Mouse (Mus musculus) hindbrain, embryonic 11.5 days (tissue): ENCODE data around the gene Tspo. TPM values are rescaled to one million over a fixed set of nuclear protein-coding genes. Genes with fewer than 3 reads are reported as not detected.

Experiments used
- ATAC-seq: fragments of 200-750 bp; cut with Nextera tagmentation; 2 replicates; pipeline ENCODE4 v1.8.0; 2017; ENCODE audit warnings: mild to moderate bottlenecking, moderate TSS enrichment, moderate library complexity; ENCODE audit not compliant: low FRiP score
- DNase-seq: peaks from one replicate; pipeline ENCODE4 v3.0.0-alpha.2; 2015; ENCODE audit warnings: low spot score
- H3K27ac ChIP-seq: fragments of 300-500 bp; sonication (generic); 2 replicates; pipeline ENCODE4 v1.5.1; 2014; ENCODE audit warnings: mild to moderate bottlenecking, low read depth, low read length
- H3K27me3 ChIP-seq: fragments of 300-500 bp; sonication (generic); 2 replicates; pipeline ENCODE4 v1.6.1; 2014; ENCODE audit warnings: mild to moderate bottlenecking, low read length, moderate library complexity, mixed read lengths; ENCODE audit not compliant: control insufficient read depth, insufficient read depth
- H3K36me3 ChIP-seq: fragments of 300-500 bp; sonication (generic); 2 replicates; pipeline ENCODE4 v1.6.1; 2014; ENCODE audit warnings: mild to moderate bottlenecking, low read length, moderate library complexity, mixed read lengths; ENCODE audit not compliant: control insufficient read depth, insufficient read depth
- H3K4me1 ChIP-seq: fragments of 300-500 bp; sonication (generic); replicated peaks from 2 replicates; pipeline ENCODE4 v1.6.1; 2014; ENCODE audit warnings: low read length, mixed read lengths; ENCODE audit not compliant: control insufficient read depth, insufficient read depth
- H3K4me2 ChIP-seq: fragments of 300-500 bp; sonication (generic); replicated peaks from 2 replicates; pipeline ENCODE4 v1.6.1; 2014; ENCODE audit warnings: mild to moderate bottlenecking, low read depth, low read length
- H3K4me3 ChIP-seq: fragments of 300-500 bp; sonication (generic); 2 replicates; pipeline ENCODE4 v1.5.1; 2014; ENCODE audit warnings: low read depth, low read length
- H3K9ac ChIP-seq: fragments of 300-500 bp; sonication (generic); 2 replicates; pipeline ENCODE4 v1.6.1; 2014; ENCODE audit warnings: low read depth, low read length
- H3K9me3 ChIP-seq: fragments of 300-500 bp; sonication (generic); 2 replicates; pipeline ENCODE4 v1.6.1; 2016; ENCODE audit warnings: low read length; ENCODE audit not compliant: control insufficient read depth
- WGBS: fragments of 180-500 bp; shearing (Covaris S2); extraction: QIAGEN DNeasy Blood & Tissue Kit; methylation state at CpG from one replicate; pipeline ENCODE4 v1.1.7; 2014; 5-methylcytosine and 5-hydroxymethylcytosine counted together
- polyA plus RNA-seq: library from polyadenylated mRNA; unstranded; fragments of >200 nt; fragmentation: Nextera tagmentation; extraction: Ambion mirVana; gene quantifications from 2 replicates; pipeline ENCODE4 v1.2.1, GENCODE M21; 2014

Tspo gene
- polyA plus RNA-seq, 1 experiment from 2014 or later: 32.0 TPM

- ATAC-seq: no peak
- Histone ChIP-seq H3K4me2 (no peak overlapping the region), H3K4me1 (no peaks in the 10 kb centered on the region), H3K27me3 (no peaks in the 10 kb centered on the region), H3K36me3 (peaks cover 5% of the 10 kb centered on the region; the same call in 1 of the 2 replicates), H3K9ac (no peak overlapping the region), H3K4me3 (no peak overlapping the region), H3K27ac (no peak overlapping the region), H3K9me3 (no peaks in the 10 kb centered on the region)
- 94% methylated on average over 8 of the region's 8 CpGs for WGBS
- DNase-seq: no peak
These were observed 43.3 kb downstream of the Tspo start for GRCm38 (mm10) chr15:83606700-83607099.

- Histone ChIP-seq H3K27me3 (no peaks in the 10 kb centered on the region), H3K4me2 (no peak overlapping the region), H3K36me3 (peaks cover 5% of the 10 kb centered on the region; the same call in 1 of the 2 replicates), H3K9ac (no peak overlapping the region), H3K27ac (no peak overlapping the region), H3K4me1 (no peaks in the 10 kb centered on the region), H3K9me3 (no peaks in the 10 kb centered on the region), H3K4me3 (no peak overlapping the region)
- 53% methylated on average over 15 of the region's 15 CpGs for WGBS
- ATAC-seq (no peak), DNase-seq (peak; percentile 78)
These were observed 43.9 kb downstream of the Tspo start for GRCm38 (mm10) chr15:83607115-83607802.

- Histone ChIP-seq H3K9me3 (no peaks in the 10 kb centered on the region), H3K9ac (no peak overlapping the region), H3K36me3 (0 out of 2 replicates have a peak, but pooled peaks cover 2% of the 10 kb centered on the region), H3K4me3 (no peak overlapping the region), H3K27me3 (no peaks in the 10 kb centered on the region; the same call in 1 of the 2 replicates), H3K4me2 (no peak overlapping the region), H3K27ac (no peak overlapping the region), H3K4me1 (no peaks in the 10 kb centered on the region)
- 87% methylated on average over 3 of the region's 3 CpGs for WGBS
- DNase-seq: no peak
- no peak for ATAC-seq
These were observed 51.9 kb downstream of the Tspo start for GRCm38 (mm10) chr15:83615245-83615644.

Other genes with a start within 250 kb of the Tspo start
- 38.6 and 40.1 TPM in 2 replicates for gene Arfgap3, start 213.3 kb upstream of the Tspo start, polyA plus RNA-seq
- gene Pacsin2, start 99.0 kb upstream of the Tspo start, polyA plus RNA-seq: 40.9 and 43.2 TPM in 2 replicates
- 37.0 and 38.9 TPM in 2 replicates for gene Ttll1, start 52.7 kb upstream of the Tspo start, polyA plus RNA-seq
- gene Bik, start 36.7 kb upstream of the Tspo start, polyA plus RNA-seq: 2.1 and 3.3 TPM in 2 replicates
- 38.9 and 39.0 TPM in 2 replicates for gene Mcat, start 195 bp downstream of the Tspo start, polyA plus RNA-seq
- 43.4 and 43.6 TPM in 2 replicates for gene Ttll12, start 31.6 kb downstream of the Tspo start, polyA plus RNA-seq
- gene Scube1, start 161.4 kb downstream of the Tspo start, polyA plus RNA-seq: 30.7 and 32.8 TPM in 2 replicates
- 4.2 and 4.8 TPM in 2 replicates for gene Mpped1, start 215.9 kb downstream of the Tspo start, polyA plus RNA-seq